Mouse (Mus musculus): ENCODE results near the gene Nfyb. TPM values are rescaled to one million over a fixed set of nuclear protein-coding genes. Genes with fewer than 3 reads are reported as not detected.

Nfyb gene
- polyA plus RNA-seq, 1 experiment from 2014 or later = 79.0 TPM

DNA sequence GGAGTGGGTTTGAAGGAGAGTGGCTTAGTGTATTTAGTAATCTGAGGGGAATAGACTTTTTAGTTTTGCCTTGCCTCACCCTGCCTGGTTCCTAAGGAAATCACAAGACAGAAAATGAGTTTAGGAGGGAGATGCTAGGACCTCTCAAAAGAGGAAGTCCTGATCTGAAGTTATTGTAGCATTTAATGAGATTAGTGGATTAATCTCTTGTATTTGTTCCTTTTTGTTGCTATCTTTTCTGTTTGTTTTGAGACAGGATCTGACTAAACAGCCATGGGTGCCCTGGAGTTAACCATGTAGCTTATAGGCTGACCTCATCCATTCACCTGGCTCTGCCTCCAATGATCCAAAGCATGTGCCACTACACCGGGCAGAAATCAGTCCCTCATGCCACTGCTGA lies 21.4 kb downstream of the Nfyb start:
- Histone ChIP-seq H3K9ac (ENCODE audit: low read length) (no peak overlapping the region), H3K27me3 (ENCODE audit: control insufficient read depth, insufficient read depth, low read length) (no peaks in the 10 kb centered on the region), H3K36me3 (ENCODE audit: control insufficient read depth, insufficient read depth, low read length) (peaks cover 11% of the 10 kb centered on the region; the same call in 1 of the 2 replicates), H3K4me1 (ENCODE audit: control insufficient read depth, insufficient read depth, low read length) (no peaks in the 10 kb centered on the region), H3K4me3 (ENCODE audit: low read depth, low read length) (no peak overlapping the region), H3K9me3 (ENCODE audit: control insufficient read depth, low read length) (no peaks in the 10 kb centered on the region), H3K27ac (ENCODE audit: low read depth, low read length) (no peak overlapping the region), H3K4me2 (no peak overlapping the region)
- ATAC-seq (ENCODE audit: low FRiP score) (no peak), DNase-seq (ENCODE audit: low spot score, missing footprints) (no peak)
- WGBS = 71% methylated on average over 1 of the region's 1 CpGs

DNA sequence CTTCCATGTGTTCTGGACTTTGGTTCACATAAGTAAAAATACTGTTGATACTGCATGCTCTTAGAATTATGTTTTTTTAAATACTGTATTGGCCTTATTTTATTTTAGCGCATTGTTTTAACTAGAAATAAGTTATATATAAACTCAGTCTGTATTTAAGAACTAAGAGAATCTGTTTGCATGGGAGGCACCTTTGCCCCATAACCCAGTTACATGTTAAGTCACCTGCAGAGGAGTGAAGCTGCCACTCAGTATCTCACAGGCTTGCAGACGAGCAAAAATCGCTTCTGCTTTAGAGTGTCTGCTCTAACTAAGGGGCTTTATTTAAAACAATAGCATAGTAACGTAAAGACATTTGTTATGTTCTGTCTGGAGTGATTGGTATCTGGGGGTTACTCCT lies 22.1 kb downstream of the Nfyb start:
- Histone ChIP-seq H3K27ac (ENCODE audit: low read depth, low read length) (no peak overlapping the region), H3K4me2 (no peak overlapping the region), H3K36me3 (ENCODE audit: control insufficient read depth, insufficient read depth, low read length) (peaks cover 8% of the 10 kb centered on the region; the same call in 1 of the 2 replicates), H3K9me3 (ENCODE audit: control insufficient read depth, low read length) (no peaks in the 10 kb centered on the region), H3K27me3 (ENCODE audit: control insufficient read depth, insufficient read depth, low read length) (no peaks in the 10 kb centered on the region), H3K4me3 (ENCODE audit: low read depth, low read length) (no peak overlapping the region), H3K9ac (ENCODE audit: low read length) (no peak overlapping the region), H3K4me1 (ENCODE audit: control insufficient read depth, insufficient read depth, low read length) (no peaks in the 10 kb centered on the region)
- DNase-seq (ENCODE audit: low spot score, missing footprints) (no peak), ATAC-seq (ENCODE audit: low FRiP score) (no peak)
- WGBS = 91% methylated on average over 4 of the region's 4 CpGs

DNA sequence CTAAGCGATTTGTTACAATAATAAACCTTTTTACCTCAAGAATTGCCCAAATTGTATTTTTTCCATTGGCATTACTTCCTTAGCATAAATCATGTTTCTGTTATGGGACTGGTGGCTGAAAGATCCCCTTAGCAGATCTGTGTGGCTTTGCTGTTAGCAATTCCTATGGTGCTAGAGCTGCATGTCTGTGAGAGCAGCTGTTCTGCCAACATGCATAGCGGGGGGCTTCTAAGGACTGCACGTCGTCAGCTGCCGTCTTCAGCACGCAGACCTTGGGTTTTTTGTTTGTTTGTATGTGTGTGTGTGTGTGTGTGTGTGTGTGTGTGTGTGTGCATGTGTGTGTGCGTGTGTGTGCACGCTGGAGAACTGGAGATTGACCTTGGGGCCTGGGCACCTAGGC lies 22.6 kb downstream of the Nfyb start:
- Histone ChIP-seq H3K27ac (ENCODE audit: low read depth, low read length) (no peak overlapping the region), H3K4me1 (ENCODE audit: control insufficient read depth, insufficient read depth, low read length) (no peaks in the 10 kb centered on the region), H3K27me3 (ENCODE audit: control insufficient read depth, insufficient read depth, low read length) (no peaks in the 10 kb centered on the region), H3K4me3 (ENCODE audit: low read depth, low read length) (no peak overlapping the region), H3K36me3 (ENCODE audit: control insufficient read depth, insufficient read depth, low read length) (peaks cover 8% of the 10 kb centered on the region; the same call in 1 of the 2 replicates), H3K9ac (ENCODE audit: low read length) (no peak overlapping the region), H3K9me3 (ENCODE audit: control insufficient read depth, low read length) (no peaks in the 10 kb centered on the region), H3K4me2 (no peak overlapping the region)
- 85% methylated on average over 8 of the region's 8 CpGs for WGBS
- ATAC-seq (ENCODE audit: low FRiP score) = no peak
- no peak for DNase-seq (ENCODE audit: low spot score, missing footprints)

DNA sequence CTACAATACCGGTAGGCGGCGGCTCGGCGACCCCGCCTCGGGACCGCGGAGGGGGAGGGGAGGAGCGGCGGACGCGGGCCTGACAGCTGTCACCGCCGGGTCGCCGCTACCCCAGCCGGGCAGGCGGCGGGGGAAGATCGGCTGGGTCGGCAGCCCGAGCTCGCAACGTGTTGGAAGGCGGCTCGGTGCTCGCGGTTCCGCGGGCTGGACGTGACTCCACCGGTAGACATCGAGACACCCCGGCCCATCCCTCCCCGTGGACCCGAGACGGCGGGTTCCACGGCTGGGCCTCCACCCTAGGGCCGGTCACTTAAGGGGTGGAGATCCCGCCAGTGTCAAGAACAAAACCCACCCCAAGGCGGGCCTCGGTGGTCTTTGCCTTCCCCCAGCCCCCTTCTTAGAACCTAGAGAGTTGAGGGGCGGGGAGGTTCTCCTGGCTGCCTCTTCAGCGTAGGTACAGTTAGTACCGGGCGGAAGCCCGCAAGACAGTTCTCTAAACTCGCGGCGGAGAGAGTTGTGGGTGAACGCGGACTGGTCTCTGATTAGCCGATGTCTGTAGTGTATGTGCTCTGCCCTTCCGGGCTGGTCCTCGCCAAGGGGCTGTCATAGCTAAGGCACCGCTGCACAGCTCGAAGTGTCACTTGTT lies 64.5 kb downstream of the Nfyb start:
- Histone ChIP-seq H3K9me3 (ENCODE audit: control insufficient read depth, low read length) (no peaks in the 10 kb centered on the region), H3K27me3 (ENCODE audit: control insufficient read depth, insufficient read depth, low read length) (no peaks in the 10 kb centered on the region), H3K27ac (ENCODE audit: low read depth, low read length) (no peak overlapping the region; the same call in 1 of the 2 replicates), H3K9ac (ENCODE audit: low read length) (peak overlapping the region; percentile 85), H3K4me3 (ENCODE audit: low read depth, low read length) (peak overlapping the region; percentile 87), H3K36me3 (ENCODE audit: control insufficient read depth, insufficient read depth, low read length) (no peaks in the 10 kb centered on the region), H3K4me1 (ENCODE audit: control insufficient read depth, insufficient read depth, low read length) (peaks cover 7% of the 10 kb centered on the region), H3K4me2 (peak overlapping the region; percentile 61)
- ATAC-seq (ENCODE audit: low FRiP score) (peak; percentile 85), DNase-seq (ENCODE audit: low spot score, missing footprints) (peak; percentile 93)
- WGBS = under 1% methylated on average over 56 of the region's 59 CpGs

DNA sequence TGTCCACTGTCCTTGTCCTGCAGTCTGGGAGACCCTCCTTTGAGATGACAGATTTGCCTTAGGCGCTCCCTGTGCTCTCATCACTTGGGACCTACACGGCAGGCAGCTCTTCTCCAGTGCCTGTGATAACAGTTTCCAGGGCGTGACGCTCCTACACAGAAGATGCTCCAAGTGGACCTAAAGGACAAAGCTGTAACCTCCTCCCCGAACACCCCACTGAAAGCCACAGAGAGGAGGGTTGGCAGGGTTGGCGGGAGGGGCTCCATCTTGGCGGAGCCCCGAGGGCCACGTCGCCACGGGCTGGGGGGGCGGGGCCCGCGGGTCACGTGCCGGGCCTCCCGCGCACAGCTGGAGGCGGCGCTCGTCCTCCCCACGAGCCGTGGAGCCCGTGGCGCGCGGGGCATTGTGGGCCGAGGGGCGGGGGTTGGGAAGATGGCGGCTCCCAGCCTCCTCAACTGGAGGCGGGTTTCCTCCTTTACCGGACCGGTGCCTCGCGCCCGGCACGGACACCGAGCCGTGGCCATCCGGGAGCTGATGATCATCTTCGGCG lies 65.2 kb downstream of the Nfyb start:
- Histone ChIP-seq H3K9me3 (ENCODE audit: control insufficient read depth, low read length) (no peaks in the 10 kb centered on the region), H3K27me3 (ENCODE audit: control insufficient read depth, insufficient read depth, low read length) (no peaks in the 10 kb centered on the region), H3K4me3 (ENCODE audit: low read depth, low read length) (peak overlapping the region; percentile 87), H3K36me3 (ENCODE audit: control insufficient read depth, insufficient read depth, low read length) (no peaks in the 10 kb centered on the region), H3K4me1 (ENCODE audit: control insufficient read depth, insufficient read depth, low read length) (peaks cover 7% of the 10 kb centered on the region), H3K4me2 (peak overlapping the region; percentile 61), H3K27ac (ENCODE audit: low read depth, low read length) (peak overlapping the region; percentile 10), H3K9ac (ENCODE audit: low read length) (peak overlapping the region; percentile 85)
- WGBS = under 1% methylated on average over 42 of the region's 42 CpGs
- ATAC-seq (ENCODE audit: low FRiP score) = peak; percentile 95
- peak; percentile 99 for DNase-seq (ENCODE audit: low spot score, missing footprints)

Other genes with a start within 250 kb of the Nfyb start
- 35.9 and 39.7 TPM in 2 replicates for gene 1190007I07Rik, start 140.9 kb downstream of the Nfyb start, polyA plus RNA-seq (2014; fragmentation: Nextera tagmentation; extraction: Ambion mirVana)
- 340 and 352 TPM in 2 replicates for gene Tdg, start 134.3 kb downstream of the Nfyb start, polyA plus RNA-seq (2014; fragmentation: Nextera tagmentation; extraction: Ambion mirVana)
- 2.4 and 3.3 TPM in 2 replicates for gene Glt8d2, start 73.5 kb downstream of the Nfyb start, polyA plus RNA-seq (2014; fragmentation: Nextera tagmentation; extraction: Ambion mirVana)
- 34.4 and 35.2 TPM in 2 replicates for gene Hcfc2, start 68.0 kb downstream of the Nfyb start, polyA plus RNA-seq (2014; fragmentation: Nextera tagmentation; extraction: Ambion mirVana)
- gene Txnrd1, start 69.8 kb upstream of the Nfyb start, polyA plus RNA-seq (2014; fragmentation: Nextera tagmentation; extraction: Ambion mirVana) = 189 and 195 TPM in 2 replicates
- gene Eid3, start 102.5 kb upstream of the Nfyb start, polyA plus RNA-seq (2014; fragmentation: Nextera tagmentation; extraction: Ambion mirVana) = 0.53 and 0.57 TPM in 2 replicates
- gene Chst11, start 221.4 kb upstream of the Nfyb start, polyA plus RNA-seq (2014; fragmentation: Nextera tagmentation; extraction: Ambion mirVana) = 1.6 and 1.8 TPM in 2 replicates